Mouse (Mus musculus): ENCODE measurements around the gene 2610528A11Rik. TPM values are rescaled to one million over a fixed set of nuclear protein-coding genes. Genes with fewer than 3 reads are reported as not detected.

Gene 2610528A11Rik
- 1 to 10 TPM in 1 of 2 experiments, not detected in 1; 1.3 TPM for total RNA-seq (2023)

GRCm38 (mm10) chr14:37113922-37114321 lies at the start of gene 2610528A11Rik:
Gene 2610528A11Rik, minus strand, starts transcription at chr14:37114022.

GRCm38 (mm10) chr14:37135127-37135593 lies 21.3 kb upstream of the 2610528A11Rik start, which contains the start of gene Ghitm:
Gene Ghitm, minus strand, starts transcription at chr14:37135272.

GRCm38 (mm10) chr14:37097956-37098530 lies 15.8 kb downstream of the 2610528A11Rik start, which contains the start of gene Cdhr1:
Gene Cdhr1, minus strand, starts transcription at chr14:37098347.

GRCm38 (mm10) chr14:37067629-37068028 lies 46.2 kb downstream of the 2610528A11Rik start, which contains the start of gene Lrit2:
Gene Lrit2, plus strand, starts transcription at chr14:37067929.

Other genes with a start within 250 kb of the 2610528A11Rik start
- gene Ccser2, start 145.2 kb downstream of the 2610528A11Rik start, total RNA-seq (2023), result 10 to 100 TPM; 12.6 to 12.8 TPM
- not detected for gene Rgr, start 65.1 kb downstream of the 2610528A11Rik start, total RNA-seq (2023)
- gene Lrit1, start 59.2 kb downstream of the 2610528A11Rik start, total RNA-seq (2023), result not detected
- not detected for gene Lrit2, start 46.1 kb downstream of the 2610528A11Rik start, total RNA-seq (2023)
- under 1 TPM in 1 of 2 experiments, not detected in 1; 0.26 TPM for gene Cdhr1, start 15.7 kb downstream of the 2610528A11Rik start, total RNA-seq (2023)
- 100 to 1,000 TPM; 165 to 169 TPM for gene Ghitm, start 21.2 kb upstream of the 2610528A11Rik start, total RNA-seq (2023)

All from monocyte, adult 59 days (primary cell).